Mouse (Mus musculus) kidney, adult 18-20 months (tissue): ENCODE results near the gene Ing3.

Source experiments
- DNase-seq: peaks from one replicate; pipeline ENCODE4 v3.0.0; 2021

The Ing3 gene

DNA sequence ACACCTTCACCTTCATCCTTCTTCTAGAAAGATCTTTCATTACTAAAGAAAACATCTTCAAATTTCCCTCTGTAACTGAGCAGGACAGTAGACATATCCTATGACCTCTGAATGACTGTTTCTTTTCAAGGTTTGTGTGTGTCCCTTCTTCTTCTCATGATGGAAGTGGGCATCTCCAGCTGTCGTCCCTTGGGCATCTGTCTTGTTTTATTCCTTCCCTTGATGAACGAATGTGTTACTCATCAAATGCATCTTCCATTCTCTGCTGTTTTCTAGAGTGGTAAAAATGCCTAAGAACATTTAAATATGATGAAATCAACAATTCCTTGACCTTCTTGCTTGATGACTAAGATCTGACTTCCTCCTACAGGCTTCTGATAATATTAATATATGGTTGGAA lies 43.7 kb downstream of the Ing3 start:
- no peak for DNase-seq

- no peak for DNase-seq
Observed at GRCm38 (mm10) chr6:21998131-21998530, 48.8 kb downstream of the Ing3 start.

GRCm38 (mm10) chr6:21999025-21999424 lies 49.7 kb downstream of the Ing3 start:
- no peak for DNase-seq

- no peak for DNase-seq
Observed at GRCm38 (mm10) chr6:22000086-22000485, 50.7 kb downstream of the Ing3 start.

GRCm38 (mm10) chr6:22000881-22001280 lies 51.5 kb downstream of the Ing3 start:
- DNase-seq = no peak

- peak; percentile 47 for DNase-seq
Observed at GRCm38 (mm10) chr6:22001284-22001916, 52.0 kb downstream of the Ing3 start.

GRCm38 (mm10) chr6:22002521-22003199 lies 53.3 kb downstream of the Ing3 start:
- DNase-seq = no peak

DNA sequence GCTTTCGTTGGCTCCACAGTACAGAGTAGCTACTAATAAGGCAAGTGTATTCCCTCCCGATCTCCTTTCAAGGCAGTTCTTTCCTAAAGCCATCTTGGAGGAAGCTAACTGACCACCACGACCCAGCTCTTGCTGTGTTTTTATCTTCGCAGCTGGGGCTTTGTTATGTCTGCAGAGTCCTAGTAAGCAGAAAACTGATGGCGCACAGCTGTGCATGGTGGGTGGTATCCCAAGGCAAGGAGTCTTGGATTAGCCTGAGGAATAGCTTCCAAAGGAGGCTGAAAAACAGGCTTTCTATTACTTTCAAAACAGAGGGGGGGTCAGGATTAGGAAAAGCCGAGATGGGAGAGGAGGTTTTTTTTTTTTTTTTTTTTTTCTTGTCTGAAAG lies 53.8 kb downstream of the Ing3 start:
- DNase-seq = no peak

DNA sequence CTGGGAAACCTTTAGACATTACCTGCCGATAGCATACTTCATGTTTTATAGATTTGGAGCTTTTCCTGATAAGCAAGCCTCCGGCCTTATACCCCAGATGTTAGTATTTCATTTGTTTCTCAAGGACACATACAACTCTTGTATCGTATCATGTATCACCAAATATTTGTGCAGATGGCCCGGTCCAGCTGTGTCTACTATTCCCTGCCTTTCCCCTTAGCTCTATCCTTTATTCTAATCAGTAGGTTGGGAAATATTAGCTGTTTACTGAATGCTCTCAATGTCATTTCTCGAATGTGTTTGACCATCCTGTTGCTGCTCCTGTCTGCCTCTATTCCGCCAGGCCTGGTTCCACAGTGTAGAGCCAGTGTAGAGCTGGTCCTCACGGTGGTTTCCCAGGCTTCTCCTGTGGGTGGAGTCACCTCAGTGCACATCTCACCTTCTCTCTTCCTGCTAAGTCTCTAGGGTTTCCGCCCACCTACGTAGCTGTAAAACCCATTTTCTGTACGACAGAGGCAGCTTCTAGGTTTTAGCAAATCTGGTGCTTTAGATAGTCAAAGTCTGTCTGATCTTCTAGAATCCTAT lies 54.7 kb downstream of the Ing3 start:
- DNase-seq = no peak

- no peak for DNase-seq
Observed at GRCm38 (mm10) chr6:22008346-22008745, 59.0 kb downstream of the Ing3 start.

DNA sequence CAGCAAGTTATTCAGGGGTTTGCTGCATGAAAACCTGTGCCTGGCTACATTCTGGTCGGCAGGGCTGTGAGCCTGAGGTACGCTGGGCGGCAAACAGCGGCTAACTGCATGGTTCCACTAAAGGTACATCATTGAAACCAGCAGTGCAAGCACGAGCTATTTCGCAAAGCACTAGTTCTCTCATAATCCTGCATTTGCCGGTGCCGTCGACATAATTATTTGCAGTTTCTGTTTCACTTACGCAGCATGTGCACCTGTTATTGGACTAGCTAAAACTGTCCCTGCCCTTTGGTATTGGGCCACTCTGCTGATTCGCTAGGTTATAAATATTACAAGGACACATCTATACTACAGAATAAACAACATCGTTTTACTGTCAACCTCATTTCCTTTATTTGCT lies 60.9 kb downstream of the Ing3 start:
- no peak for DNase-seq

DNA sequence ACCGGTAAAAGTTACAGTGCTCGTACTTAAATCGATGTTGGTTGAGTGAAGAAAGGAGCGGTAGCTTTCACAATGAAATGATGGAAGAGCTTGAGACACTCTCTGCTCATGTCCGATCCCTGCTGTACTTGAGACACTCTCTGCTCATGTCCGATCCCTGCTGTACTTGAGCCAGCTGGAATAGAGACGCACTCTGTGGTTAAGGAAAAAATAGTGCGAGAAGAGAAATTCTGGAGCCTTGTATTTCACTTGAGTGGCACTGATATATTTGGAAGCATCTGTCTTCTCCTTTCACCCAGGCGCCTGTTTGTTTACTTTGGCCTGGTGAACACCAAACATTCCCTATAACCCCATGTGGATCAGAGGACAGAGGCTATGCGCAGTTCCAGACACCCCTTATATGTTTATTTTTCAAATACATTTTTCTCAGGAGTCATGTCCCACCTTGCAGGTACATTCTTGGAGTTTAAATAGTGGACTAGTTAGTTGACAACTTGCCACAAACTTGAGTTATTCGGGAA lies 61.5 kb downstream of the Ing3 start:
- no peak for DNase-seq

DNA sequence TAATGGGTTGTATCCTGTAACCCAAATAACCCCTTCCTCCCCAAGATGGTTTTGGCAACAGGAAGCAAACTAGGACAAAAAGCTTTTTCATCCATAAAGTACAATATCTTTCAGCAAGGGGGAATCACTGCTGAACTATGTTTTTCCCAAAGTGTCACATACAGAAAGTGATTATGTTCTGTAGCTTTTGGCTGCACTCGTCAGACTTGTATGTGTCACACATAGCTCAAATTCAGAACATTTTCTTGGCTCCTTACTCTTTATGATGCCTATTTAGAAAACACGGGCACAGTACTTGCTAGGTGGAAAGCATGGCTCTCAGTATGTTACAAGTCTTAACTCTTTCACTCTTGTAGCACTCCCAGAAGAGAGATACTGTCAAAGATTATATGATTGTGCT lies 62.2 kb downstream of the Ing3 start:
- DNase-seq = no peak

DNA sequence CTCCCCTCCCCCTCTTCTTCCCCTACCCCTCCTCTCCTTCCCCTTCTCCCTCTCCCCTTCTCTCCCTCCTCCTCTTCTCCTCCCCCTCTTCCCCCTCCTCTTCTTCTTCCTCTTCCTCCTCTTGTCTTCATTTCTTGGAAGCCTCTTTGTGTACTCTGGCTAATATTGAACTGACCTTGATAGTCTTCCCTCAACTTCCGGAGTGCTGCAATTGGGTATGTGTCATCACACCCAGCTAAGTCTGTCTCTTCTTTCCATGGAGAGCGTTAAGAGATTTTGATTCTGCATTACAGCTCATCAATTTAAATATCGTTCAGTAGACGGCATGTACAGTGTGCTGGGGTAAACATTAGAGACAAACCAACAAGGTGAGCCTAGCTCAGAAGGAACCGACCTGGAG lies 62.7 kb downstream of the Ing3 start:
- no peak for DNase-seq

GRCm38 (mm10) chr6:22012501-22012900 lies 63.1 kb downstream of the Ing3 start:
- DNase-seq = no peak

DNA sequence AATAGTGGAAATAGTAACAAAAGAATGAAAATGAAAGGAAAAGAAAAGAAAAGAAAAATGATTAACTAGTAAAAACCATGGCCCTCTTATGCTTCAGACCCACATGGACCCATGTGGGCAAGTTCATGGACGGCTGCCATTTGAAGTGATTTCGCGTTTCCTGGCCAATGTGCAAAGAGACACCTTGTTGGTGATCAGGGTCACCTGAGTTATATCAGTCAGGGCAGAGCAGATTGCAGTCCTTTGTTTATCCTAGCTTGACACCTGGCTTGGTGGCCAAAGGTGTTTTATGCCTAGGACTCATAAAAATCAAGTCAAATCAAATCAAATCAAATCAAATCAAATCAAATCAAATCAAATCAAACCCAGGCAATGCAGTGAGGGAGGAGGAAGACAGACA lies 64.0 kb downstream of the Ing3 start:
- no peak for DNase-seq

DNA sequence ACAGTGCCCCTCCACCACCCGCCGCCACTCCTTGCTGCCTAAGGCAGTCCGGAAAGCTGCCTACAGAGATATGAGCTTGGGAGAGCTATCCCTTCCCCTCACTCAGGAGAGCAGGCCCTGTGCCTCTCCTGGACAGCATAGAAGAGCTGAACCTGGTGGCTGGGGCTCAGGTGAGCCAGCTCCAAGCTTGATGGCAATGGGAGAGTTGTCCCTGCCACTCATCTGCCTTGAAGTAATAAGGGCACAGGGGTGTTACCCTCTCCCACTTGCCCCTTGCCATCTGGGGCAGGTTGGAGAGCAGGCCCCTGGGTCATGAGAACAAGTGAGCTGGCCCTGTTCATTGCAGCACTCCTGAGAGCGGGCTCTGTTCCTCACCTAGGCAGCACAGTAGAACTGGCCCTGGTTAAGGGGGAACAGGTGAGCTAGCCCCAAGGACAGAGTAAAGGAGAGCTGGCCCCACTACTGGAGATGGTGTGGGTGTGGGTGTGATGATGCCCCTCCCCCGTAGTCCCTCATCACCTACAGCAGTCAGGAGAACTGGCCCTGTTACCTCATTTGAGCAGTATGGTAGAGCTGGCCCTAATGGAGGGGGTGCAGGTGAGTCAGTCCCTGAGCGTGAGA lies 65.0 kb downstream of the Ing3 start:
- no peak for DNase-seq

GRCm38 (mm10) chr6:22017631-22018030 lies 68.3 kb downstream of the Ing3 start:
- no peak for DNase-seq

DNA sequence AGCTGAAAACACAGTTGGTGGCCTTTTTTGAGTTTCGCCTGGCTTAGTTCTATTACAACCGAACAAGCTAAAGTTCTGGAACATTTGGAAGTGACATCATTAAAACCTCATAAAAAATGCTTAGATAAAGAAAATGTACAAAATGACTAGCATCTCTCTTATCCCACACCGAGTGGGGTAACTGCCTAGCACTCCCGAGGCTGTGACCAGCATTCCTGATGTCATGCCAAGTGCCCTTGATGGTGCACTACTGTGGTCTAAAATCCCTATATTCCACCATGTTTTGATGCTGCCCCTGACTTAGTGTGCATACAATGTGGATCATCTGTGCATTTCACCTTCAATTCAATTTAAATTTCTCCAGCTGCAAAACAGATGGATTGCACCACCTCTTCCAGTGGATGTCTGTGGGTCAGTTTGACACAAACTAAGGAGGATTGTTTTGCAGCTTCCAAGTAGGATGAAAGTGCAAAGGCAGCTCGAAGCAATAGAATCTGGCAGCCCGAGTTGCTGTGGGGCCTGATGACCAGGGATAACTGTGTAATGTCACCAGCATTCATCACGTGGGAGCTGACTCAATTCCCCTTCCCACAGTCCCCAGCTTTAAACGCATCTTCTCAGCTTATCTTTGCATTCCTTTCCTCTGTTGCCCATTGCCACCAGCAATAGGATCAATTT lies 69.5 kb downstream of the Ing3 start:
- DNase-seq = no peak

DNA sequence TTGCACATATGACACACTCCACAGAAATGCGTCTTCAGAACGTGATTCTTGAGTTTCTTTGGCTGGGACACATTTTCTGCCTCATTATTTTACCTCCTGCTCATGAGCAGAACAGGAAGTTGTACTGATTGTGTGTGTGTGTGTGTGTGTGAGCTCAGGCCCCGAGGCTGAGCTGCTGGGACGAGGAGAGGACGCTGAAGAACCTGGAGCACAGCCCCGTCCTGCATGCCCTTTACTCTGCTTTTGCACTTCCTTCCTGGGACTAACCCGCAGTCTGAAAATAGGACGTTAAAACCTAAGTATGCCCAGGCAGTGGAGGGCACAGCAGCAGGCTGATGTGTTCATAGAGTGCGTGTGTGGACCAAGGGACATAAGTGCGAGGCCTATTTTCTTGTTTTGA lies 70.3 kb downstream of the Ing3 start:
- DNase-seq = no peak

DNA sequence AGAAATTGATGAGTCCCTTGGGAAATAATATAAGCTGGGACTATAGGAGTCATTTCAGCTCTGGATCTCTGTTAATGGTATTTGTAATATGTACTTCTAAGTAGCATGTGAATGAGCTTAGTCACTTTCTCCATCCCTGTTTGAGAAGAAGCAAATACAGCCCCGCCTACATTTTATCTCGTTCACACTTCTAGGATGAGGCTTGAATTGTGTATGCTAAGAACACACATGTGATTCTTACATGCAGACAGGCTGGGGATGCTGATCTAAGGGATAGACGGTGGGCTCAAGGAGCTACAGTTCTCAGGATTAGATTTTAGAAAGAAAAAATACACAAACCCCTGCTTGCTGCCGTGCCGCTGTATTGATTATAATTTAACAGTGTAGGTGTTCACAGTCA lies 71.3 kb downstream of the Ing3 start:
- no peak for DNase-seq

DNA sequence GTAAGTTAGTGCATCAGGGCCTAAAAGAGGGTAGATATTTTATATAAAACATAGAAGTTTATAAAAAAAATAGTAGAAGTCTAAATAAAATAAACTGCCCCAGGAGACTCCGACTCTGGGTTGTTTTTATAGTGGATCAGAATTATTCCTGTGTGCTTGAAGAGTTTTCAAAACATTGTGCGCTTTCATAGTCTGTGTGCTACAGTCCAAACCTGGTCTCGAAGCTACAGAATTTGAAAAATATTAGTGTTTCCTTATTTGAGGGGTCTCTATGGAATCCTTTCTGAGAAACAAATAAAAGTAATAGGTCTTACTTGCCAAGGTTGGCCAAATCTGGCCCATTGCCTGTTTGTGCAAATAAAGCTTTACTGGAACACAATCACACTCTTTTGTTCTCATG lies 71.9 kb downstream of the Ing3 start:
- DNase-seq = no peak

DNA sequence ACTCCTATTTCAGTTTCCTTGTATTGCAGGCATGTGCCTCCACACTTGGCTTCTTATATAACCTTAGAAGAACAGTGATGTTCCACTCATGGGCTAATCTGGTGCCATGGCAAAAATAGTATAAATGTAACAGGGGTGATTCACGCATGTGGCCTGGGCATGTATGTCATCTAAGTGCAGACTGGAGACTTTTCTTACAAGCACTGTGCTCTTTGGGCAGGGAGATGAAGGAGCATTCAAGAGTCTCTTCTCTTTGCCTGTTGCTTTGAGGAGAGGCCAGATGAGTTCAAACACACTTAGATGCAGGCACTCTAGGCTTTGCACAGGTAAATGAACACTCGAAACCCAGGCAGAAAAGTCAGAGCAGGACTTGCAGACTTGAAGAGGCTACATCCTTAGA lies 74.8 kb downstream of the Ing3 start:
- no peak for DNase-seq
